Mouse (Mus musculus): ENCODE data around the gene Gm10837. TPM values are rescaled to one million over a fixed set of nuclear protein-coding genes. Genes with fewer than 3 reads are reported as not detected.

Gene Gm10837
- polyA plus RNA-seq, 1 experiment from 2014 or later, result 0.56 TPM

- no peak for ATAC-seq
- 49% methylated on average over 7 of the region's 7 CpGs for WGBS
- Histone ChIP-seq H3K4me1 (peaks cover 61% of the 10 kb centered on the region), H3K27ac (no peak overlapping the region), H3K9me3 (replicated peaks) (no peaks in the 10 kb centered on the region), H3K36me3 (ENCODE audit: poor library complexity, severe bottlenecking) (no peaks in the 10 kb centered on the region), H3K9ac (no peak overlapping the region), H3K4me3 (no peak overlapping the region), H3K4me2 (peak overlapping the region; percentile 84), H3K27me3 (peaks cover 88% of the 10 kb centered on the region)
Measured at GRCm38 (mm10) chr14:122466756-122467362, 23.5 kb upstream of the Gm10837 start.

- WGBS, result 16% methylated on average over 23 of the region's 23 CpGs
- Histone ChIP-seq H3K36me3 (ENCODE audit: poor library complexity, severe bottlenecking) (no peaks in the 10 kb centered on the region), H3K4me3 (peak overlapping the region; percentile 21), H3K9ac (peak overlapping the region; percentile 64), H3K27me3 (peaks cover 83% of the 10 kb centered on the region), H3K27ac (peak overlapping the region; percentile 84), H3K4me1 (peaks cover 55% of the 10 kb centered on the region), H3K4me2 (peak overlapping the region; percentile 54), H3K9me3 (replicated peaks) (no peaks in the 10 kb centered on the region)
- ATAC-seq, result no peak
Measured at GRCm38 (mm10) chr14:122467926-122468841, 22.2 kb upstream of the Gm10837 start.

- no peaks in the 10 kb centered on the region for H3K9me3 ChIP-seq (replicated peaks)
- H3K4me2 ChIP-seq, result peak overlapping the region; percentile 54
- H3K36me3 ChIP-seq (ENCODE audit: poor library complexity, severe bottlenecking), result no peaks in the 10 kb centered on the region
- peaks cover 82% of the 10 kb centered on the region for H3K27me3 ChIP-seq
- peak overlapping the region; percentile 21 for H3K4me3 ChIP-seq
- H3K4me1 ChIP-seq, result peaks cover 52% of the 10 kb centered on the region
- peak overlapping the region; percentile 84 for H3K27ac ChIP-seq
- WGBS, result 9% methylated on average over 28 of the region's 28 CpGs
- H3K9ac ChIP-seq, result peak overlapping the region; percentile 64
- no peak for ATAC-seq
Measured at GRCm38 (mm10) chr14:122468971-122469755, 21.2 kb upstream of the Gm10837 start.

GRCm38 (mm10) chr14:122471449-122472085 is 18.8 kb upstream of the Gm10837 start:
- H3K9ac ChIP-seq, result peak overlapping the region; percentile 98
- 6% methylated on average over 29 of the region's 31 CpGs for WGBS
- peak overlapping the region; percentile 71 for H3K4me2 ChIP-seq
- peak overlapping the region; percentile 23 for H3K4me3 ChIP-seq
- H3K4me1 ChIP-seq, result peaks cover 56% of the 10 kb centered on the region
- H3K27me3 ChIP-seq, result peaks cover 73% of the 10 kb centered on the region
- no peaks in the 10 kb centered on the region for H3K36me3 ChIP-seq (ENCODE audit: poor library complexity, severe bottlenecking)
- no peak for ATAC-seq
- no peaks in the 10 kb centered on the region for H3K9me3 ChIP-seq (replicated peaks)
- H3K27ac ChIP-seq, result peak overlapping the region; percentile 99

GRCm38 (mm10) chr14:122472161-122472560 is 18.2 kb upstream of the Gm10837 start:
- ATAC-seq, result no peak
- 3% methylated on average over 13 of the region's 13 CpGs for WGBS
- Histone ChIP-seq H3K9ac (peak overlapping the region; percentile 98), H3K4me3 (peak overlapping the region; percentile 79), H3K4me1 (peaks cover 57% of the 10 kb centered on the region), H3K4me2 (peak overlapping the region; percentile 71), H3K27me3 (peaks cover 67% of the 10 kb centered on the region), H3K36me3 (ENCODE audit: poor library complexity, severe bottlenecking) (no peaks in the 10 kb centered on the region), H3K9me3 (replicated peaks) (no peaks in the 10 kb centered on the region), H3K27ac (peak overlapping the region; percentile 99)

- H3K27me3 ChIP-seq, result peaks cover 63% of the 10 kb centered on the region
- H3K36me3 ChIP-seq (ENCODE audit: poor library complexity, severe bottlenecking), result no peaks in the 10 kb centered on the region
- H3K4me2 ChIP-seq, result peak overlapping the region; percentile 71
- peak overlapping the region; percentile 79 for H3K4me3 ChIP-seq
- H3K9ac ChIP-seq, result peak overlapping the region; percentile 98
- peaks cover 57% of the 10 kb centered on the region for H3K4me1 ChIP-seq
- no peak for ATAC-seq
- WGBS, result 13% methylated on average over 5 of the region's 5 CpGs
- peak overlapping the region; percentile 99 for H3K27ac ChIP-seq
- H3K9me3 ChIP-seq (replicated peaks), result no peaks in the 10 kb centered on the region
Measured at GRCm38 (mm10) chr14:122472647-122473046, 17.7 kb upstream of the Gm10837 start.

- Histone ChIP-seq H3K9ac (peak overlapping the region; percentile 98), H3K4me3 (peak overlapping the region; percentile 79), H3K4me2 (peak overlapping the region; percentile 71), H3K27ac (peak overlapping the region; percentile 99), H3K27me3 (peaks cover 59% of the 10 kb centered on the region), H3K36me3 (ENCODE audit: poor library complexity, severe bottlenecking) (peaks cover 2% of the 10 kb centered on the region; the same call in 1 of the 2 replicates), H3K4me1 (peaks cover 53% of the 10 kb centered on the region), H3K9me3 (replicated peaks) (no peaks in the 10 kb centered on the region)
- 7% methylated on average over 17 of the region's 17 CpGs for WGBS
- no peak for ATAC-seq
Measured at GRCm38 (mm10) chr14:122473211-122473751, 17.1 kb upstream of the Gm10837 start.

GRCm38 (mm10) chr14:122474041-122474890 is 16.1 kb upstream of the Gm10837 start:
- peaks cover 55% of the 10 kb centered on the region for H3K27me3 ChIP-seq
- WGBS, result under 1% methylated on average over 53 of the region's 57 CpGs

GRCm38 (mm10) chr14:122474891-122475556 is 15.4 kb upstream of the Gm10837 start, which contains the start of gene Zic2:
Gene Zic2, plus strand, starts transcription at chr14:122475435.
- ATAC-seq, result peak; percentile 79
- Histone ChIP-seq H3K4me2 (peak within 1 kb of the TSS; percentile 71), H3K4me1 (peaks cover 51% of the 10 kb centered on the region), H3K9ac (peak within 1 kb of the TSS; percentile 98), H3K9me3 (replicated peaks) (no peaks in the 10 kb centered on the region), H3K36me3 (ENCODE audit: poor library complexity, severe bottlenecking) (peaks cover 9% of the 10 kb centered on the region; the same call in 1 of the 2 replicates), H3K4me3 (peak within 1 kb of the TSS; percentile 79), H3K27me3 (peaks cover 49% of the 10 kb centered on the region), H3K27ac (peak within 1 kb of the TSS; percentile 99)
- WGBS, result 0% methylated on average over 30 of the region's 73 CpGs

More at GRCm38 (mm10) chr14:122474041-122474890, 16.1 kb upstream of the Gm10837 start:
- peak overlapping the region; percentile 79 for H3K4me3 ChIP-seq
- H3K9ac ChIP-seq, result peak overlapping the region; percentile 98
- peaks cover 53% of the 10 kb centered on the region for H3K4me1 ChIP-seq
- H3K36me3 ChIP-seq (ENCODE audit: poor library complexity, severe bottlenecking), result peaks cover 9% of the 10 kb centered on the region; the same call in 1 of the 2 replicates
- no peaks in the 10 kb centered on the region for H3K9me3 ChIP-seq (replicated peaks)
- H3K4me2 ChIP-seq, result peak overlapping the region; percentile 71
- H3K27ac ChIP-seq, result peak overlapping the region; percentile 99
- peak; percentile 85 for ATAC-seq

- H3K36me3 ChIP-seq (ENCODE audit: poor library complexity, severe bottlenecking), result peaks cover 9% of the 10 kb centered on the region; the same call in 1 of the 2 replicates
- peaks cover 51% of the 10 kb centered on the region for H3K4me1 ChIP-seq
- H3K4me3 ChIP-seq, result peak overlapping the region; percentile 79
- peak overlapping the region; percentile 71 for H3K4me2 ChIP-seq
- peaks cover 51% of the 10 kb centered on the region for H3K27me3 ChIP-seq
- under 1% methylated on average over 44 of the region's 65 CpGs for WGBS
- peak overlapping the region; percentile 98 for H3K9ac ChIP-seq
- no peaks in the 10 kb centered on the region for H3K9me3 ChIP-seq (replicated peaks)
- peak; percentile 12 for ATAC-seq
- peak overlapping the region; percentile 99 for H3K27ac ChIP-seq
Measured at GRCm38 (mm10) chr14:122475557-122476040, 14.8 kb upstream of the Gm10837 start.
